Mouse (Mus musculus) lung, adult 18-20 months (tissue): Measurements from ENCODE around the gene Lhx1.

Experiments used
- DNase-seq, 2 experiments: peaks; one replicate each; pipeline ENCODE4 v3.0.0; 2022; ENCODE audit warnings: mixed read lengths in 2 of 2

Gene Lhx1

GRCm38 (mm10) chr11:84525421-84526274 lies at the start of gene Lhx1:
Gene Lhx1 (minus strand): TSS chr11:84525535.
- no peak for DNase-seq

- DNase-seq: no peak
Measured at GRCm38 (mm10) chr11:84574834-84575233, 49.5 kb upstream of the Lhx1 start.

DNA sequence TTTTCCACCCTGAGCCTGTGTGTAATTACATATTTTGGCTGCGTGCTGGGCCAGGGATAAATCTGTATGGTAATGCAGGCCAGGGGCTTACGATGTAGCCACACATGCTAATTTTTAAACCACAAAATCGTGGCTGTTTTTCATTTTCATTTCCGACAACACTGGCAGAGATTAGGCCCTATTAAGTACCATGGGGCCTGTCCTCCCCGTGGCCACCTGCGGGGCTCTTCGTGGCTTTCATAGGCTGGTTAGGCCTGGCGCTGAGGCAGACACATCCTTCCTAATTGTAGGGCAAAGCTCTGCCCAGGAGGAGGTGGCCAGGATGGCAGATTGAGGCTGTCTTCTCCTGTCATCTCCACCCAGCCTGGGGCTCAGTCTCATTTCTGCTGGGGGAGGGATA lies 48.3 kb upstream of the Lhx1 start:
- no peak for DNase-seq

- DNase-seq: no peak
Measured at GRCm38 (mm10) chr11:84570812-84571211, 45.5 kb upstream of the Lhx1 start.

- no peak for DNase-seq
Measured at GRCm38 (mm10) chr11:84570392-84570791, 45.1 kb upstream of the Lhx1 start.

- DNase-seq: no peak
Measured at GRCm38 (mm10) chr11:84569052-84569751, 43.9 kb upstream of the Lhx1 start.

- no peak for DNase-seq
Measured at GRCm38 (mm10) chr11:84568482-84568881, 43.1 kb upstream of the Lhx1 start.

DNA sequence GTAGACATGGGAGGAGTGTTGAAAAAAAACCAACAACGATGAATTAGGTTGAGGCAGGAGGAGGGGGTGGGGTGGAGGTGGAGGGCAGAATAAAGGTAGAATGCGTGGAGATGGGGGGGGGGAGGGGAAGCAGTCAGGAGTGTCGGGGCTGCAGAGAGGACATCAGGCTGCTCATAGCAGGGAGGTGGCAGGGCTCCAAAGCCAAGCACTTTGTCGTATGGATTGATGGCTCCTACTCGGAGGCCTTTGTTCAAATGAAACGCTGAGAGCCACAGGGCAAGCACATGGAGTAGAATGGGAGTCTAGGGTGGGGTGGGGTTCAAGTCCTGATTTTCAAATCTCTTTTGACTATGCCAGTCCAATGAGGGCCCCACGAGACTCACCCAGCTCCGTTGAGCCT lies 41.4 kb upstream of the Lhx1 start:
- DNase-seq: no peak

- DNase-seq: no peak
Measured at GRCm38 (mm10) chr11:84565224-84565623, 39.9 kb upstream of the Lhx1 start.

DNA sequence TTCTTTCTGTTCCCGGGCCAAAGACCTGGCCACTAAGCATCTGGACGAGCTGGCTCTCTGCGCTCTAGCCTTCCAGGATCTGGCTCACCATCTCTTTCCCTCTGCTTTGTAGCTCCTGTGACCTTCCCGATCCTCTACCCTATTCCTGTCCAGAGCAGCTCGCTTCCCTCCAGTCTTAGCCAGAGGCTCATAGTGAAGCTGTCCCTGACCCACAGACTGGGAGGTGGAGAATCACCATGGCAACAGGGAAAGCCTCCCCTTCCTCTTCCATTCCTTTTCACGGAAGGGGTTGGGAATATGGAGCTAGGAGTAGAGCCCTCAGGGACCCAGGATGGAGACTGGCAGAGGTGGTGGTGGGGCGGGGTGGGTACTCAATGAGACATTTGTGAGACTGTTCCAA lies 38.0 kb upstream of the Lhx1 start:
- no peak for DNase-seq

- no peak for DNase-seq
Measured at GRCm38 (mm10) chr11:84562758-84563347, 37.5 kb upstream of the Lhx1 start.

- no peak for DNase-seq
Measured at GRCm38 (mm10) chr11:84561546-84561945, 36.2 kb upstream of the Lhx1 start.

DNA sequence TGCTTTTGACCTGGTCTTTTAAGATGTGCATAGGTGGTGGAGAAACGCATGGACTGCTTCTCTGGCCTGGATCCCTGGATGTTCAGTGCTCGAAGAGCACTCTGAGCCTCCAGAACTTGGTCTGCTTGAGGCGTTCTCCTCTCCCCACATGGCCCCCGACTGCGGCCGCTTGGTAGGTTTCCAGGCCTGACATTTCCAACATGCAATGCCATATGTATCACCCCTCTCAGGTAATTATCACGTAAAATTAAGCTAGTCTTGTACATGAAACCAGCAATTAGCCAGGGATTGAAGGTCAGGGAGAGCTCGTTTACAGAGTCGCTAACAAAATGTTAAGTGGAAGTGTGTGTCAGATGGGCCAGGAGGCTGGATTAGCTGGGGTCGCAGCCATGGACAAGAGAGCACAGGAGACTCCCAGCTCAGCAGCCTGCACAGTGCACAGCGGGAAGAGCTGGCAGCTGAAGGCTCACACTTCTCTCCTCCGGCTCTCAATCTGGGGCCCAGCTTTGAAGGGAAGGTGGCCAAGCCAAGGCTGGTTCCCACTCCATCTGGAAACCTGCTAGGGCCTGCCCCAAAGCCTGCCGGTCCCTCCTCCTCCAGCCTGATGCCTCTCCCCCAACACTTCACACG lies 28.6 kb upstream of the Lhx1 start:
- no peak for DNase-seq

- no peak for DNase-seq
Measured at GRCm38 (mm10) chr11:84551296-84551695, 26.0 kb upstream of the Lhx1 start.

- DNase-seq: no peak
Measured at GRCm38 (mm10) chr11:84549258-84549791, 24.0 kb upstream of the Lhx1 start.

DNA sequence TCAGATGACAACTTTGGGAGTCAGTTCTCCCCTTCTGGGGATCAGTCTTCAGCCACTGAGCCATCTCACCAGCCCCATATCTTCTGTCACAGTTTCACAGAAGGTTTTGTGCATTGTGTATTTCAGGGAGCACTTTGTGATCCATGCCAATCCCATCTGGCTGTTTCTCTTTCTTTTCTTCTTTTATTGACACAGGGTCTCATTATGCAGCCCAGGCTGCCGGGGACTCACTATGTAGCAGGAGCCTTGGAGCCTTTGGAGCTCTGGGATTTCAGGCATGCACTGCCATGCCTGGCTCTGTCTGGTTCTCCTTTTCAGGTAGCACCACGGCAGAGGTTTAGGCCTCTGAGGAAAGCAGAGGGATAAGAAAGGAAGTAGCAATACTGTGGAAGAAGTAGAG lies 23.0 kb upstream of the Lhx1 start:
- no peak for DNase-seq

- no peak for DNase-seq
Measured at GRCm38 (mm10) chr11:84539981-84540380, 14.6 kb upstream of the Lhx1 start.

DNA sequence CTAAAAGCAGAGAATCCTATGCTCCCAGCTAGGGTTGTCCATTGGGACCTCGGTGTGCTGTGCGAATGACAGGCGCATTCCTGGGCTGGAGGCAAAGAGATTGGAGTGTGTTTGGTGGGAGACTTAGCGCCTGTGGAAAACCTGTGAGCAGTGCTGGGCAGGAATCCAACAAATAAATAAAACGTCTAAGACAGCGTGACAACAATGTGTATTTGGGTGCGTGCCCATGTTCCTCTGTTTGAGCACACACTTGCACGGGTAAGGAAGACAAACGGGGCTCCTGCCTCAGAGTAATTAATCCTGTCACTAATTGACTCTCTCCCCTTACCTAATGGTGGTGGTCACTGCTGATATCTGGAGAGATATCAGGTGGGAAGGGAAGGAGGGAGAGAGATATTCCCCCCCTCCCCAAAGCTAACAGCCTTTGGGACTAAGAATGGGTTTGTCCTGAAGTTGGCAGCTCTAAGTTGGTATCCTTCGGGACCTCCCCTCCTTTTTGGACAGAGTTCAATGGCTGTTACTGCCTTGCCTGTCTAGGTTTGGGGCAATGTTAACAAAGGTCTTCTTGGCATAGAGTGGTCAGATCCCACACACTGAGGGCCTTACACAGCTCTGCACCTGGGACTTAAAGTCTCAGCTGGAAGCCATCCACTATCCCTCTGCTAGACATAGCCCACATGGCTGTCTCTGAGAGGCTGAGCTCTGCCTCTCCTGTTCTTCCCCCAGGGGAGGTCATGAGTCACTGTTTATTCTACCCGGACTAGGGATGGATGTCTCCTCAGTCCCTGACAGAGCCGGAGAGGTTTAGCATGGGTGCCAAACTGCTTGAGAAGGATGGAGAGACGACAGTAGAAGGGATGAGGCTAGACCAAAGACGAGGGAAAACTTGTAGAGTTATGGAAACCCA lies 4.7 kb upstream of the Lhx1 start:
- DNase-seq: no peak

DNA sequence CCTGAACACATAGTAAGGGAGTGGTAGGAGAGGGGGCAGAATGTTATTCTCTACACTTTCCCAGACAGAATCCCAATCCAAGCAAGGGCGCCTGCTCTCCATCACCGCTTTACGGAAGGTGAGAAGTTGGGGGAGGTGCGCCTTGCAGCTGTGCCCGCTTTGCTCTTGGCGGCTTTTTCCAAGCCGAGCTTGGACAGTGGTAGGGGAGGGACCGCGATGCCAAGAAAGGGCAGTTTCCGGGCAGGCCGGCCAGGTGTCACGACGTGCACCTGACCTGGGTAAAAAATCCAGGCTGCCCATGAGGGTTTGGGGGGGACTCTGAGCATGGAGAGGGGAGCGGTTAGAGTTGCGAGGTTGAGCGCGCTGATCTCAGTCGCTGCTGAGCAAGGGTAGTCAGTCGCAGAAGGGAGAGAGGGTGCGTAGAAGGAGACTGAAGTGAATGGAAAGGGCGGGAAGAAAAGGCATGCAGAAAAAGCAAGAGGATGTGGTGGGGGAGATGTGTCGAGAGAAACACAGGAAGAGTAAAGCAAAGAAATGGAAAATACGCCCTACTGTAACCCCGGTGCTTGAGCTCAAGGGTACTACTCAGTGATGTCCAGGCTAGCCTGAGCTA lies 3.9 kb upstream of the Lhx1 start:
- no peak for DNase-seq

DNA sequence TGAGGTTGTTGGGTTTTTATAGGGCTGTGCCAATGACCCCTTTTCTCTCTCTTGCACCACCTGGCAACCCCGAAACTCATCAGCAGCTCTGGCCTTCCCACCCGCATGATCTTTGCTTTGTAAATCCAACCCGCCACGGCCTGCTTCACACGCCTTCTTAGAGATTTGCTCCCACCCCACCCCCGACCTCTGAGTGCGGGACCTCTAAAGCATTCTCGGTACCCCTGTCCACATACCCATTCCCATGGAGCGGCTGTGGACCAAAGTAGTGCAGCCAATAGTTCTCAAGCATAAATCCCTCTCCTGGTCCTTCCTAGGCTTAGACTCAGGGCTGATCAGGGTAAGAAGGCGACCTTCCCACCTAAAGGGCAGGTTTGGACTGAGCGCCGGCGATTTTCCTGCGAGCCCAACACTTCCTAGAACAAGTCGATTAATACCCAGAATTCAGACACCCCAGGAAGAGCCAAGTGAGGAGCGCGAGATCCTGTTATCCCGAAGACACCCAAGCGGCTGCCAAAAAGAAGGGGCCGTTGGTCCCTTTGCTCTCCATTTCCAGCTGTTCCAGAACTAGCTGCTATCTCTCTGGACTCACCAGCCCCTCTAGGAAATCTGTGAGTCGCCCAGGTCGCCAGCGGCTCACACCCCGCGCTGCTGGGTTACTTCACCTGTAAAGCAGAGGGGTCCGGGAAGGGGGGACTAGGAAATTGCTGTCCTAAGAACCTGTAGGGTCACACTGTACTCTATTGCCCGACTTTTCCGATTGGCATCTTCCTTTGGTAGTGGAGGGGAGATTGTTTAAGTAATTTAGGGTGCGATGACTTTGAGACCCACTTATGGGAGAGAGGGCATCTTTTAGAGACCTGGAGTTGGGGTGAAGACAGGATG lies 1.9 kb upstream of the Lhx1 start:
- DNase-seq: no peak

GRCm38 (mm10) chr11:84526451-84526850 lies 1.1 kb upstream of the Lhx1 start:
- no peak for DNase-seq
